Mouse (Mus musculus): ENCODE measurements around the gene Ubn1.

- TF ChIP-seq CTCF (IDR thresholded peaks at IDR 0.05; ENCODE audit: control insufficient read depth, insufficient read depth, insufficient replicate concordance, low read depth, low read length) (no peak), POLR2A (IDR thresholded peaks at IDR 0.05; ENCODE audit: control insufficient read depth, low read depth, low read length) (no peak)
Measured at GRCm38 (mm10) chr16:5036649-5037234, 13.1 kb upstream of the Ubn1 start.
